Mouse (Mus musculus) embryonic facial prominence, embryonic 11.5 days (tissue): ENCODE measurements around the gene Rbm45. TPM values are rescaled to one million over a fixed set of nuclear protein-coding genes. Genes with fewer than 3 reads are reported as not detected.

ENCODE experiments used
- ATAC-seq: fragments of 200-750 bp; cut with Nextera tagmentation; replicated peaks from 2 replicates; pipeline ENCODE4 v1.8.0; 2017; ENCODE audit warnings: low read depth; ENCODE audit not compliant: insufficient number of reproducible peaks, low FRiP score, low TSS enrichment
- DNase-seq: peaks from one replicate; pipeline ENCODE4 v3.0.0-alpha.2; 2015; ENCODE audit warnings: low spot score
- H3K27ac ChIP-seq: fragments of 300-500 bp; sonication (generic); replicated peaks from 2 replicates; pipeline ENCODE4 v1.5.1; 2014; ENCODE audit warnings: mild to moderate bottlenecking, low read depth, low read length, control low read depth
- H3K27me3 ChIP-seq: fragments of 300-500 bp; sonication (generic); 2 replicates; pipeline ENCODE4 v1.6.1; 2014; ENCODE audit warnings: mild to moderate bottlenecking, low read length, moderate library complexity, mixed read lengths; ENCODE audit not compliant: control insufficient read depth, insufficient read depth
- H3K36me3 ChIP-seq: fragments of 300-500 bp; sonication (generic); replicated peaks from 2 replicates; pipeline ENCODE4 v1.6.1; 2014; ENCODE audit warnings: low read depth, mild to moderate bottlenecking, low read length, moderate library complexity, mixed read lengths; ENCODE audit not compliant: control insufficient read depth, insufficient read depth
- H3K4me1 ChIP-seq: fragments of 300-500 bp; sonication (generic); 2 replicates; pipeline ENCODE4 v1.6.1; 2014; ENCODE audit warnings: low read length, mixed read lengths; ENCODE audit not compliant: control insufficient read depth, insufficient read depth
- H3K4me2 ChIP-seq: fragments of 300-500 bp; sonication (generic); 2 replicates; pipeline ENCODE4 v1.6.1; 2014; ENCODE audit warnings: low read depth, mild to moderate bottlenecking, control low read depth, low read length, moderate library complexity
- H3K4me3 ChIP-seq: fragments of 300-500 bp; sonication (generic); 2 replicates; pipeline ENCODE4 v1.5.1; 2014; ENCODE audit warnings: low read depth, low read length, control low read depth
- H3K9ac ChIP-seq: fragments of 300-500 bp; sonication (generic); replicated peaks from 2 replicates; pipeline ENCODE4 v1.6.1; 2014; ENCODE audit warnings: mild to moderate bottlenecking, control low read depth, low read length
- H3K9me3 ChIP-seq: fragments of 300-500 bp; sonication (generic); replicated peaks from 2 replicates; pipeline ENCODE4 v1.6.1; 2016; ENCODE audit warnings: mild to moderate bottlenecking, low read length, inconsistent platforms, mixed read lengths; ENCODE audit not compliant: control insufficient read depth
- WGBS: fragments of 180-500 bp; shearing (Covaris S2); extraction: QIAGEN DNeasy Blood & Tissue Kit; methylation state at CpG from one replicate; pipeline ENCODE4 v1.1.7; 2014; 5-methylcytosine and 5-hydroxymethylcytosine counted together
- polyA plus RNA-seq: library from polyadenylated mRNA; unstranded; fragments of >200 nt; fragmentation: Nextera tagmentation; extraction: Ambion mirVana; gene quantifications from 2 replicates; pipeline ENCODE4 v1.2.1, GENCODE M21; 2014

Gene Rbm45
- polyA plus RNA-seq, 1 experiment from 2014 or later, result 14.9 TPM

DNA sequence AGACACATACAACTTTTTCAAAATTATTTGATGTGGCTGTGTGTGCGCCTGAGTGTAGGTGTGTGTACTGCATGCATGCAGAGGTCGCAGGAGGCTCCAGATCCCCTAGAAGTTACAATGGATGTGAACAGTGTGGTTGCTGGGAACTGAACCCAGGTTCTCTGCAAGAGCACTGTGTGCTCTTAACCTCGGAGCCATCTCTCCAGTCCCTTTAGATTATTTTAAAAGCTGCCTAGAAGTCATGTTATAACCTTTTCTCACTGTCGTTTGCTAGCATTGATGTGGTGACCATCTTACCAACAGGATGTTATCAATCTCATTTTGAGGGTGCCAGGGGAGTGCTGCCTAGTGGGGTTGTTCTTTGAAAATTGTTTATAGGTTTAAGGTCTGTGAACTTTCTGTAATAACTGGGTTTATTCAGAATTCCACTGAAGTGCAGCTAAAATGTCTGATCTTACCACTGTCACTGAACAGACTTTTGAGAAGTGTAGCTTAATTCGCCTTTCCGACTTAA lies 51.7 kb downstream of the Rbm45 start:
- Histone ChIP-seq H3K4me3 (no peak overlapping the region), H3K4me1 (no peaks in the 10 kb centered on the region), H3K27ac (no peak overlapping the region), H3K36me3 (no peaks in the 10 kb centered on the region), H3K9ac (no peak overlapping the region), H3K4me2 (no peak overlapping the region), H3K9me3 (no peaks in the 10 kb centered on the region), H3K27me3 (no peaks in the 10 kb centered on the region)
- ATAC-seq (no peak), DNase-seq (no peak)
- WGBS, result 76% methylated on average over 6 of the region's 6 CpGs

- no peak overlapping the region for H3K4me3 ChIP-seq
- WGBS, result 60% methylated on average over 3 of the region's 3 CpGs
- H3K27me3 ChIP-seq, result no peaks in the 10 kb centered on the region
- no peak overlapping the region for H3K9ac ChIP-seq
- ATAC-seq, result no peak
- H3K9me3 ChIP-seq, result no peaks in the 10 kb centered on the region
- no peak for DNase-seq
- H3K4me2 ChIP-seq, result no peak overlapping the region
- H3K4me1 ChIP-seq, result no peaks in the 10 kb centered on the region
- no peaks in the 10 kb centered on the region for H3K36me3 ChIP-seq
- H3K27ac ChIP-seq, result no peak overlapping the region
Observed at GRCm38 (mm10) chr2:76426816-76427215, 57.0 kb downstream of the Rbm45 start.

- H3K9ac ChIP-seq, result no peak overlapping the region
- no peaks in the 10 kb centered on the region for H3K4me1 ChIP-seq
- ATAC-seq, result no peak
- H3K4me2 ChIP-seq, result no peak overlapping the region
- H3K27me3 ChIP-seq, result no peaks in the 10 kb centered on the region
- H3K4me3 ChIP-seq, result no peak overlapping the region
- no peak for DNase-seq
- no peaks in the 10 kb centered on the region for H3K9me3 ChIP-seq
- no peaks in the 10 kb centered on the region for H3K36me3 ChIP-seq
- WGBS, result 39% methylated on average over 3 of the region's 3 CpGs
- no peak overlapping the region for H3K27ac ChIP-seq
Observed at GRCm38 (mm10) chr2:76429318-76429717, 59.5 kb downstream of the Rbm45 start.

GRCm38 (mm10) chr2:76429855-76430254 lies 60.1 kb downstream of the Rbm45 start:
- ATAC-seq, result no peak
- no peaks in the 10 kb centered on the region for H3K9me3 ChIP-seq
- WGBS, result 75% methylated on average over 5 of the region's 5 CpGs

DNA sequence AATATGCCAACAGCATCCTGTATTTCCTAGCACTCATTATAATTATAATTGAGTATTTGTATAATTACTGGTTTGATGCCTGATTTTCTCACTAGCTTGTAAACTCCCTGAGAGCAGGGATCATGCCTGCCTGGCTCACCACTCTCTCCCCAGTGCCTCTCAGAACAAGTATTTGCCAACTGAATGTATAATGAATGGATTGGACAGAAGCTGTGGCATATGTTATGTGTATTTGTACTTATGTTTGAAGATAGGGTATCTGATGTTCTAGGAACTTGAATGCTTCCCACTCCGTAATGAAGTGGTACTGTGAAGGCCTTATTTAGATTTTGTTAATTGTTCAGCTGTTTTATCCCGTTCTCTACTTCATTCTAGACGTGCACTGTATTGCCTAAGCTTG lies 60.8 kb downstream of the Rbm45 start:
- H3K36me3 ChIP-seq, result no peaks in the 10 kb centered on the region
- no peaks in the 10 kb centered on the region for H3K4me1 ChIP-seq
- H3K27me3 ChIP-seq, result no peaks in the 10 kb centered on the region
- ATAC-seq (no peak), DNase-seq (no peak)
- H3K27ac ChIP-seq, result no peak overlapping the region
- no peak overlapping the region for H3K9ac ChIP-seq
- H3K9me3 ChIP-seq, result no peaks in the 10 kb centered on the region
- no peak overlapping the region for H3K4me2 ChIP-seq
- no peak overlapping the region for H3K4me3 ChIP-seq
- WGBS, result 92% methylated on average over 3 of the region's 3 CpGs

More at GRCm38 (mm10) chr2:76429855-76430254, 60.1 kb downstream of the Rbm45 start:
- no peaks in the 10 kb centered on the region for H3K36me3 ChIP-seq
- H3K27ac ChIP-seq, result no peak overlapping the region
- H3K4me2 ChIP-seq, result no peak overlapping the region
- H3K4me1 ChIP-seq, result no peaks in the 10 kb centered on the region
- H3K4me3 ChIP-seq, result no peak overlapping the region
- H3K9ac ChIP-seq, result no peak overlapping the region
- DNase-seq, result no peak
- H3K27me3 ChIP-seq, result no peaks in the 10 kb centered on the region

Other genes with a start within 250 kb of the Rbm45 start
- gene Pde11a, start 31.2 kb upstream of the Rbm45 start, polyA plus RNA-seq, result 0.13 and 0.28 TPM in 2 replicates
- gene Cyct, start 9.5 kb upstream of the Rbm45 start, polyA plus RNA-seq, result not detected in 2 replicates
- gene Osbpl6, start 36.5 kb downstream of the Rbm45 start, polyA plus RNA-seq, result 10.7 and 11.8 TPM in 2 replicates